Mouse (Mus musculus) cerebellum, postnatal 25 days (tissue): Measurements from ENCODE around the gene Togaram2.
"Not testable (repeated sequence)": the region's sequence is repeated elsewhere in the genome, so short reads cannot be mapped to it uniquely, and the experiment has no call there.

Source experiments
- DNase-seq, 2 experiments: peaks; one replicate each; pipeline ENCODE4 v3.0.0; 2021; ENCODE audit warnings: mixed read lengths in 2 of 2

The Togaram2 gene

DNA sequence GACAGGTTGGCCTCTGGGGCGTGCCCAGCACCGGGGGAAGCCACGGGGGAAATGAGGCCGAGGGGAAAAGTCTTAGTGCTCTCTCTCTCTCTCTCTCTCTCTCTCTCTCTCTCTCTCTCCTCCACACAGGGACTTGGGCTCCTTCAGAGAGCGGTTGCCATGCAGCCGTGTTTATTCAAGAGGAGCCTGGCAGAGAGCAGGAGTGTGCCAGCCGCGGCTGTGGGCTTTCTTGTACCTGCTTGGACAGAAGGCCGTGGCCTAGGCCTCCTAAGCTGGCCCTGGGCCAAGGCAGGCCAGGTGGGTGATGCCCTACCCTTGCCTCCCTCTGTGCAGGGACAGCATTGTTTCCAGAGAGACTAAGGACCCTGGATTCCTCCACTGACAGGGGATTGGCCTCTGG, at the start of gene Togaram2:
Gene Togaram2, plus strand, starts transcription at position 170 of the 400 bp plus-strand sequence.
- DNase-seq = no peak

DNA sequence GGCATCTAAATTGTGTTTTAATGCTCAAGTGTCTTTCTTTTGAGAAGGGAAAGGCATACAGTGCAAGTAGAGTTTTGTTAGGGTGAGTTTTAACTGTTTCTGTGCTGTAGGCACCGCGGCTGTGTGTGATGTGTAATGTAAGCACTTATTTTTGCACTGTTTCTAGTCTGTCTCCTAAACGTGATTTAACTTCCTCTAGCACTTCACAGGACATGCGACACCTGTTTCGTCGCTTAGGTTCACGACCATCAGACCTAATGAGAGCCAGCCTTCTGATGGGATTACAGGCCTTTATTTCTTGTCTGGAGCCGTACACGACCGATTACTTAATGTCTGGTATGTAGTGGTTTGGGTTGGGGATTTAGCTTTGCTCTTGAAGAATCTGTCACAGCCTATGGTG, 41.3 kb upstream of the Togaram2 start:
- no peak for DNase-seq

GRCm38 (mm10) chr17:71633350-71633749, 39.7 kb upstream of the Togaram2 start:
- DNase-seq = peak; percentile 72 to 82

DNA sequence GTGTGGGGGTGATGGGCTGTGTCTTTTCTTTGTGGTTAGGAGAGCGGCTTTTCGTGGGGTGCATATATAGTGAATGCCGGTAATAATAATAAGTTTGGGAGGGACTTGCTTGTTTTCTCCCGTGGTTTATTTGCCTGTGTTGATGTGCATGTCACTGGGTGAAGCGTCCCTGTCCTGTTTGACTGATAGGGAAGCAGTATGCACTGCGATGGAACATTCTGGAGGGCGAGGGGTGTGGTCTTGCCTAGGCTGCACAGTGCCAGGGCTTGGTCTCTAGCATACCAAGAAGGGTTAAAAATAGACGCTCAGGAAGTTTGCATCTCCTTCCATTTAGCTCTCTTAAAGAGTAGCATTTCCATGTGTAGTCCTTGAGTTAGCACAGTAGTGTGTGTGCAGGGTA, 36.3 kb upstream of the Togaram2 start:
- DNase-seq = no peak

DNA sequence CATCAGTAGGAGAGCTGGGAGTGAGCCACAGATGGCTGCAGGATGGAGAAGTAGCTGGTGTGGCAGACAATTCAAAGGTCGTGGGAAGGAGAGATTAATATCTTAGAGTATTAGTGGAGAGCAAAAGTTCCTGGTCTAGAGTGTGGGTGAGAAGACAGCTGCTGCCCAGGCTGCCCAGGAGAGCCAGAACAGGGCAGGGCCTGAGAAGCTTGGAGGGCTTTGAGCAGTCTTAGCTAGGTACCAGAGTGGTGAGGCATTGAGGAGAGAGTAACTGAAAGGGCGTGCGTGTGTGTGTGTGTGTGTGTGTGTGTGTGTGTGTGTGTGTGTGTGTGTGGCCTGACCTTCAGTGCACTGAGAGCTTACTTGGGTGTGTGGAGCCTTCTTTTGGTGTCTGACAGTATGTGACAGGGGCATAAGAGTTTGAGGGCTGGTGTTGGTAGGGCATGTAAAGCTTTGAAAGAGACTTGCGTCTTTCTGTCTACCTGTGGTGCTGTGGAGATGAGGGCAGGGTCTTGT, 35.3 kb upstream of the Togaram2 start:
- DNase-seq = no peak

DNA sequence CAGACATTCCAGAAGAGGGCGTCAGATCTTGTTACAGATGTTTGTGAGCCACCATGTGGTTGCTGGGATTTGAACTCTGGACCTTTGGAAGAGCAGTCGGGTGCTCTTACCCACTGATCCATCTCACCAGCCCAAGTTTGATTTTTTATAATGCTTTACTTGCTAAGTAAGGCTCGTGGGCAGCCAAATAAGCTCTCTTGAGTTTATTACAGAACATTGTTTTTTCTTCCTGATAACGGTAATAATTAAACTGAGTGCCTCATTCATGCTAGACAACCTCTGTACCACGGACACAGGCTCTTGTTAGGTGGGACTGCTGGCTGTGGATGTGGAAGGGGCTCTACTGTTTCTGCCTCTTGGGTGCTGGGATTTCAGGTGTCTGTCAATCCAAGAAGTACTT, 34.0 kb upstream of the Togaram2 start:
- not testable (repeated sequence) for DNase-seq

DNA sequence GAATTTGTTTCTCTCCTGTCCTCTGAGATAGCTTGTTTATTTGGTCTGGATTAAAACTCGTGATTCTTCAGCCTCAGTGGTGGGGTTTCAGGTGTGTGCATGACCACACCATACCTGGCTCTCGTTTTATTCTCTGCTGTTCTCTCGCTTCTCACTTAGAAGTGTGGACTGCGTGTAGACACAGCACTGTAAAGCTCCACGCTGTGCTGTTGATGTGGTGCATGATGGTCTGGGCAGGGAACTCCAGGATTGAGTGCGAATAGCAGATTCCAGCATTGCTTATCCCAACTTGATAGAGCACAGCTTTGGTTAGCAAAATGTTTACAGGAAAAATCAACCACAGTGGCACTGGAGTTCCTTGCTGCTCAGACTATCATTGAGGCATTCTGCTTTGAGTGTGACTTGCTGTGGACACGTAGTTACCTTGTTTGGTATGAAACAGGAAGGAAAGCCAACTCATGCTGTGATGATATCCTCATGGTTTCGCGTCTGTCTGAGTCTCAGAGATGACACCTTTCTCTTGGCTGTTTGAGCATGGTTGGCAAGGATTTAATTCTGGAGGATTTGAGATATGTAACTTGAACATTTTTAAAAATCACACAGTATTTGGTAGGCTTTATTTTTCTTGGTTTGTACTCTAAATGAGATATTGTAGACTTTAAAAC, 32.5 kb upstream of the Togaram2 start:
- DNase-seq = peak; percentile 28 to 62

DNA sequence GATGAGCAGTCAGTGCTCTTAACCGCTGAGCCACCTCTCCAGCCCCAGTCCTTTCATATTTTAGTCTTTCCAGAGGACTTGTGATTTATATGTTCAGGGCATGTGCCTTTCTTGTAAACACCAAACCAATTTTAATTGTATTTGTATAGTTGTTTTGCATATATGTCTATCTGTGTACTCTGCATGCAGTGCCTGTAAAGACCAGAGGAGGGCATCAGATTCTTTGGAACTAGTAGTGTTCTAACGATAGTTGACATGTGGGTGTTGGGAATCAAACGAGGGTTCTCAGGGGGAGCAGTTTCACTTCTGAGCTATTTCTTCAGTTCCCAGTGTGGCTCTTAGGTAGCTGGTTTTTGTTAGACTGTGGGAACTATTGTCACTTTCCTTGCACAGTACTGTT, 30.9 kb upstream of the Togaram2 start:
- DNase-seq = no peak

GRCm38 (mm10) chr17:71650011-71650410, 23.1 kb upstream of the Togaram2 start:
- no peak for DNase-seq

- no peak for DNase-seq
Measured at GRCm38 (mm10) chr17:71652495-71652894, 20.6 kb upstream of the Togaram2 start.

- no peak for DNase-seq
Measured at GRCm38 (mm10) chr17:71652934-71653333, 20.1 kb upstream of the Togaram2 start.

- DNase-seq = peak; percentile 63 to 75
Measured at GRCm38 (mm10) chr17:71657521-71657920, 15.5 kb upstream of the Togaram2 start.

DNA sequence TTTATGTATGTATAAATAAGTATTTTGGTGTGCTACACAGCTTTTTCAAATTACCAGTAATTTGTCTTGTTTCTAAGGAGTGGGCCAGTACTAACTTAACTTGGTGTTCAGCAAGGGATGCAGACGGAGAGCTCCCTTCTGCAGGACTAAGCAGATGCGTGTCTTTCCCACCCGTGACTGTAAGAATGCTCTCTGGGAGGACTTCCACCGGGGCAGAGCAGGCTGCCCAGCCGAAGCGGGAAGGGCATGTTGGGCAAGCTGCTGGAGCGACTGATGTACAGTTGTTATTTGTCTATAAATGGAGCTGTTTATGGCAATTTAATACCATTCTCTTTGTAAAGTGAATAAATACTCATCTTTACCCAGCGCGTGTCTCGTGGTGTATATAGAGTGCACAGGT, 14.4 kb upstream of the Togaram2 start:
- DNase-seq = no peak

- DNase-seq = no peak
Measured at GRCm38 (mm10) chr17:71660390-71660789, 12.7 kb upstream of the Togaram2 start.

DNA sequence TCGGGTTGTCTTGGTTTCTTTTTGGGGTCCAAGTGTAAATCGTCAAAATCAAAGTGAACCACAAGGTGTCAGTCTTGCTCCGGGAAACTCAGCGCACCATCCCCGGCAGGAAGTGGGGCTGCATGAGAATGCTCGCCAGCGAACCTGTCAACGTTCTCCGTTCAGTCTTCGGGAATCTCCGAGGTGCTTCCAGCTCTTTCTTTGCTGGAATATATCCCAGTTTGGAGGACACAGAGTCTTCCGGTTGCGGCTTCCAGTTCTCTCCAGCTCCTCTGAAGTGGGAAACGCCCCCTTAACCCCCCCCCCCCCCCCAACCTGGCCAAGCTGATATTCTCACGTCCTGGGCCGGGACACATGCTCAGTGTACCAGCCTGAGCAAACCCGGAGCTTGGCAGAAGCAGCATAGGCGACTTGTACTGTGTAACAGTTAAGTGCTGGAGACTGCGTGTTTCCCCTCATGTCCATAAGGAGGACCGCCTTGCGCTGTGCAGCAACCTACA, 10.3 kb upstream of the Togaram2 start:
- DNase-seq = peak; percentile 72 to 79

DNA sequence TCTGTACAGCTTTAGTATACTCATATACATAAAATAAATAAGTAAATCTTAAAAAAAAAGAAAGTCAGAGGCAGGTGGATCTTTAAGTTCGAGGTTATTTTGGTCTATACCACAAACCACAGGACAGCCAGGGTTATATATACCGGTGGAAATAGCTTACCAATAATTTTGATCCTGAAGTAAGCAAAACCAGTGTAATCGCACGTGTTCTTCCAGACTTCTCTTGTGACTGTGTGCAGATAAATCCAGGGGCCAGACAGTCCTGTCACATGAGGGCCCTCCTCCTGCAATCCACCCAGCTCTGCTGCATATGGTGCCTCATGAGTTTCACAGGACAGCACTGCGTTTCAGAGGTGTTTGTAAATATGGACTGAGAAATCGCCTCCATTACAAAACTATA, 9.6 kb upstream of the Togaram2 start:
- no peak for DNase-seq

- no peak for DNase-seq
Measured at GRCm38 (mm10) chr17:71664172-71664571, 8.9 kb upstream of the Togaram2 start.

DNA sequence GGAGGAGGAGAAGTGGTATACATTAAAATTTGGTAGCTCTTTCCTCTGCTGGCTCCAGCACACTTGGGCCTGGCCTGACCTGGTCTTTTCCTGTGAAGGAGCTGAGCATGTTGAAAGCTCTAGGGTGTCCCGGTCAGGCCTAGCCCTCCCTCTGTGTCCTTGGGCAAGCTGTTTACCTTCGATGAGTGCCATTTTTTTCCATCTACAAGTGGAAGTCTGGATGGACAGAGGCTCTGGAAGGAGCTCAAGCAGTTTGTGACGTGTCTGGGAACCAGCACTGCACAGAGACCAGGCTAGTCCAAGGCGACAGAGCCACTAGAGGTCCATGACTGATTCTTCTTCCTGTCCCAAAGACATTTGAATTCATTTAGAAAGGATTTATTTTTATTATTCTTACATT, 7.9 kb upstream of the Togaram2 start:
- DNase-seq = no peak

DNA sequence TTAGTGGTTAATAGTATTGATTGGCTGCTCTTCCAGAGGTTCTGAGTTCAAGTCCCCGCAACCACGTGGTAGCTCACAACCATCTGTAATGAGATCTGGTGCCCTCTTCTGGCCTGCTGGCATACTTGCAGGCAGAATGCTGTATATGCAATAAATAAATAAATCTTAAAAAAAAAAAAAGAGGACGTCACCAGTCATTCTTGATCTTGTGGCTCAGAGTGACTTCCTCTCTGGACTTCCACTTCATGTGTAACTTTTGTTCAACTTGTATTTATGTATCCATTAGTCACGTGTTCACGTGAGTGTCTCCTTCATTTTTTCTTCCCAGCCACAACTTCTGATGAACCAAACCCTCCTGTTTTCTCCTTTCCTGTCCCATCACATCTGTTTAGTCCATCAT, 3.5 kb upstream of the Togaram2 start:
- DNase-seq = no peak

DNA sequence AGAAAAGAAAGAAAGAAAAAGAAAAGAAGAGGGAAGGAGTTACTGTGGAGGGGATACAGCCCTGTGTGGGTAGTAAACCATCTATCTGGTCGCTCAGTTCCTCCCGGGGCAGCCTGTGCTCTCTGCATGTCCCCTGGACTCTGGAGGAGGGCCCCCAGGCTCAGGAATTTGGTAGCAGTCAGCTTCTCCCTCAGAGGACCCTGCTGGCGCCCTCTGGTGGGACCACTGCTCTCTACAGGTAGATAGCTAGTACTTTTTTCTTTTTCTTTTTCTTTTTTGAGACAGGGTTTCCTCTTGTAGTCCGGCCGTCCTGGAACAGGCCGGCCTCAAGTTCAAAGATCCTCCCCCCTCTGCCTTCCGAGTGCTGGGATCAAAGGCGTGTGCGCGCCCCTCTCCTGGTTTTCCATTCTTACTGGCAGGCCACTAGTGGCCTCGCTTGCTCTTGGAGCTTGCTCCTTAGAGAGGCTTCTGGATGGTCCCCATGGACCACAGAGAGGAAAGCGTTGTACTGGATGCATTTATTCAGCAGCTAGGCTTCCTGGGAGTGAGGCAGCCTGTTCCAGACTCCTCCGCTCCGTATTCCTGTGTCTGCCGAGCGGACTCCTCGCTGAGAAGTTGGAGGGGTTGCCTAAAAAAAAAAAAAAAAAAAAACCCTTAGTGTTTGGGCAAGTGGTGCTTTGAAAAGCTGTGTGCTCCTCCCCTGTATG, 1.1 kb upstream of the Togaram2 start:
- peak in 1 of 2 experiments; percentile 53 for DNase-seq

- DNase-seq = no peak
Measured at GRCm38 (mm10) chr17:71673936-71674335, 875 bp downstream of the Togaram2 start.

- DNase-seq = peak in 1 of 2 experiments; percentile 62
Measured at GRCm38 (mm10) chr17:71674886-71675285, 1.8 kb downstream of the Togaram2 start.

DNA sequence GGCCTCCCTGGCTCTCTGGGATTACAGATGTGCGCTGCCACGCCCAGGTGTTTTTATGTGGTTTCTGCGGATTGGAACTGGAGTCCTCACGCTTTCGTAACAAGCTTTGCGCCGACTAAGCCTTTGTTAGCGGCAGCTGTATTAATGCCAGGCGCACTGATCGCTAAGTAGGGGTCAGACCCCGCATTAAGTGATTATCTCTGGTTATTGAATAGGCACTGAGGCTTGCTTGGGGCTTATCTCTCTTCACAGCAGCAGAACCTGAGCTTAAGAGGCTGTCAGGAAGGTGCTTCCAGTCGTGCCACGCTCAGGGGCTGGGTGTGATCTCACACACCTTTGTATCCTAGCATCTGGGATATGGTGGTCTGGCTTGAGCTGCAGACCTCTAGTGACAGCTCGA, 8.6 kb downstream of the Togaram2 start:
- DNase-seq = no peak

GRCm38 (mm10) chr17:71682379-71682778, 9.3 kb downstream of the Togaram2 start:
- no peak for DNase-seq
